Mouse (Mus musculus) frontal cortex, postnatal 36 days (tissue): ENCODE results near the gene Pck1.

Experiments
- DNase-seq, 2 experiments: peaks; one replicate each; pipeline ENCODE4 v3.0.0; 2022; ENCODE audit warnings: low spot score in 2 of 2

The Pck1 gene

GRCm38 (mm10) chr2:173173521-173174511 is 21.0 kb downstream of the Pck1 start:
- peak; percentile 76 to 87 for DNase-seq

- no peak for DNase-seq
These were observed 21.7 kb downstream of the Pck1 start for GRCm38 (mm10) chr2:173174569-173174968.

- no peak for DNase-seq
These were observed 22.9 kb downstream of the Pck1 start for GRCm38 (mm10) chr2:173175703-173176102.

GRCm38 (mm10) chr2:173177481-173177880 is 24.6 kb downstream of the Pck1 start:
- no peak for DNase-seq

GRCm38 (mm10) chr2:173177951-173178350 is 25.1 kb downstream of the Pck1 start:
- DNase-seq, result no peak

GRCm38 (mm10) chr2:173179046-173179445 is 26.2 kb downstream of the Pck1 start:
- DNase-seq, result no peak

GRCm38 (mm10) chr2:173180026-173180425 is 27.2 kb downstream of the Pck1 start:
- DNase-seq, result no peak

GRCm38 (mm10) chr2:173180721-173181388 is 28.0 kb downstream of the Pck1 start:
- DNase-seq, result no peak

- DNase-seq, result no peak
These were observed 28.6 kb downstream of the Pck1 start for GRCm38 (mm10) chr2:173181486-173181885.

GRCm38 (mm10) chr2:173181901-173182300 is 29.1 kb downstream of the Pck1 start:
- DNase-seq, result no peak

GRCm38 (mm10) chr2:173182796-173183195 is 29.9 kb downstream of the Pck1 start:
- no peak for DNase-seq

- DNase-seq, result no peak
These were observed 30.5 kb downstream of the Pck1 start for GRCm38 (mm10) chr2:173183311-173183710.

GRCm38 (mm10) chr2:173183836-173184460 is 31.1 kb downstream of the Pck1 start:
- peak; percentile 46 to 62 for DNase-seq

GRCm38 (mm10) chr2:173184475-173185080 is 31.7 kb downstream of the Pck1 start:
- DNase-seq, result no peak

- no peak for DNase-seq
These were observed 32.4 kb downstream of the Pck1 start for GRCm38 (mm10) chr2:173185282-173185681.

GRCm38 (mm10) chr2:173186047-173186943 is 33.4 kb downstream of the Pck1 start:
- peak; percentile 84 to 85 for DNase-seq

GRCm38 (mm10) chr2:173187182-173187855 is 34.5 kb downstream of the Pck1 start:
- DNase-seq, result no peak

- no peak for DNase-seq
These were observed 41.9 kb downstream of the Pck1 start for GRCm38 (mm10) chr2:173194796-173195195.

GRCm38 (mm10) chr2:173202924-173203689 is 50.3 kb downstream of the Pck1 start:
- no peak for DNase-seq
